Mouse (Mus musculus) liver, postnatal 0 days (tissue): ENCODE data around the gene Rnase4.

Source experiments
- CTCF ChIP-seq: sonication (generic); IDR thresholded peaks from 2 replicates; pipeline ENCODE4 v1.5.1; 2016; ENCODE audit warnings: antibody characterized with exemption, low read depth
- EP300 ChIP-seq: IDR thresholded peaks from 2 replicates; pipeline ENCODE4 v1.6.1; 2016; ENCODE audit warnings: antibody characterized with exemption, low read depth, mild to moderate bottlenecking

DNA sequence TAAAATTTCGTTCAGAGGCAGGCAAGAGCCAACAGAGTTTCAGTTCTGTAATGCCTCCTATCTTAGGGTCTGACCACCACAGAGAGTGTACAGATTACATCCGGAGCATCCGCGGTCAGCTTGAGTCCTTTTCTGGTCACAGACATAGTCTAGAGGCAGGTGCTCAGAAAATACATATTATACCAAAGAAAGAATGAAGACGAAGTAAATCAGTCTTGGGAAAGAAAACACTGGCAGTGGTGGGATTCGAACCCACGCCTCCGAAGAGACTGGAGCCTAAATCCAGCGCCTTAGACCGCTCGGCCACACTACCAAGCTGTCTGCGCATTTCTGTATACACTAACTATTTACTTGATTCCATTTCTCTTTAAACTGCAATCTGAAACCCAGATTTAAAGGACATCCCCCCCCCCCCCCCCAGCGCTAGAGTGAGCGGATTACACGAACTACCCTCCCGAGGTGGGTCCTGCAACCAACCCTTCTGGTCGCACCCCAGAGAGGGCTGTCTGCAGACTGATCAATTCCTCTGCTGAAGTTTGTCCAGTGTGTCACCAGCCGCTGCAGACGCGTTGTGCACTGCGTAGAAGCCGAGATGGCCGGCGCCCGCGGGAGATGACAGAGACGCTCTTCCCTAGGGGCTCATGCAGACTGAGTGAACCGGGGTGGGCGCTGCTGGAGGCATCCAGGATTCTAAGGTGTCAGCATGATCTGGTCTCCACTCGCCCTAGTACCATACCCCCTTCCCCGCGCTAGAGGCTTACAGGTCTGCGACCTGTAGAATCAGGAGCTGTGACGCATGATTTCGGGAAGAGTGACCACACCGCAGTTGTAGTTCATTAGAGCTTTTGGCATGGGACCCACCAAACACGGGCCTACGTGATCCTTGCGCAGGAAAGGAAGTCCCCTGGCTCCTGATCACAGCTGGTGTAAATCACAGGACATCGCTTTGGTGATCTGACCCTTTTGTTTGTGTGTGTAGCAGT is 8.0 kb upstream of the Rnase4 start:
- no peak for TF ChIP-seq CTCF
- TF ChIP-seq EP300 = no peak
